Mouse (Mus musculus): ENCODE data around the gene Htra2.

The Htra2 gene

GRCm38 (mm10) chr6:83003850-83004249, 51.2 kb downstream of the Htra2 start:
- DNase-seq, result no peak

- DNase-seq, result no peak
These were observed 52.0 kb downstream of the Htra2 start for GRCm38 (mm10) chr6:83003082-83003481.
